Mouse (Mus musculus) bone marrow macrophage, adult 2 months (primary cell): ENCODE data around the gene Babam2.

ENCODE experiments used
- CTCF ChIP-seq: IDR thresholded peaks from 2 replicates; pipeline ENCODE4 v1.5.1; 2012; ENCODE audit warnings: low read depth, mild to moderate bottlenecking, low read length, moderate library complexity
- POLR2A ChIP-seq: IDR thresholded peaks from 2 replicates; pipeline ENCODE4 v1.6.1; 2012; ENCODE audit warnings: mild to moderate bottlenecking, low read depth, low read length, borderline replicate concordance

DNA sequence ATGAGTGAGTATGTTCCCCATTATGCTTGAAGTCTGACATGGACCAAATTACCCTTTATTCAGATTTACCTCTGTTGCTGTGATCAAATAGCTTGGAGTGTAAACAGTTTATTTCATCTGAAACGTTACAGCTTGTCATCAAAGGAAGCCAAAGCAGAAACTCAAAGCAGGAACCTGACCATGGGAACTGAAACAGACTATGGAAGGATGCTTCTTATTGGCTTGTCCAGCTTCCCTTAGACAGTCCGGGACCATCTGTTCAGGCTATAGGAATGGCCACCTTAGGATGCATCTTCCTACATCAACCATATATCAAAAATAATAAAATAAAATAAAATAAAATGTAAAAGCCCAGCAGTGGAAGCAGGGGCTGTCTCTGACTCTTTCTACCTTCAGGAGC is 183.0 kb downstream of the Babam2 start:
- TF ChIP-seq CTCF, result no peak
- TF ChIP-seq POLR2A, result no peak
